ENCODE assay signal across 22 mouse cellular contexts in genomic region chr14:114694930-114695329, GRCm38 (mm10).
DNase-seq lines count a peak whose midpoint lies in the region; ATAC-seq and TF ChIP-seq lines count a peak whose summit lies in the region.
"Had no signal": no experiment of that assay in that cellular context is flagged by ENCODE, and none has a peak within 500 bp of the region (broad histone marks: within the 10 kb centered on the region; RNA-seq: fewer than 3 reads in every experiment).

No protein-coding gene starts in this region.

- TF ChIP-seq EP300 in lung, postnatal 0 days (IDR thresholded peaks at IDR 0.05) = no peak

- H3K9me3 ChIP-seq in forebrain, postnatal 0 days (ENCODE audit: low read length) = no peaks in the 10 kb centered on the region
- H3K9me3 ChIP-seq in forebrain, embryonic 11.5 days (ENCODE audit: control insufficient read depth, low read length) = no peaks in the 10 kb centered on the region
- no peaks in the 10 kb centered on the region for H3K9me3 ChIP-seq in lung, embryonic 14.5 days (ENCODE audit: low read depth, low read length)
- no peaks in the 10 kb centered on the region for H3K9me3 ChIP-seq in lung, embryonic 15.5 days
- no peaks in the 10 kb centered on the region for H3K9me3 ChIP-seq in lung, postnatal 0 days (ENCODE audit: low read length)
- no peaks in the 10 kb centered on the region for H3K9me3 ChIP-seq in lung, embryonic 16.5 days (ENCODE audit: control insufficient read depth, low read length)

- WGBS in forebrain, postnatal 0 days = 80% methylated on average over 1 of the region's 1 CpGs
- WGBS in forebrain, embryonic 11.5 days = 80% methylated on average over 1 of the region's 1 CpGs
- WGBS in lung, embryonic 14.5 days = 20% methylated on average over 1 of the region's 1 CpGs
- WGBS in lung, embryonic 15.5 days = 18% methylated on average over 1 of the region's 1 CpGs
- 15% methylated on average over 1 of the region's 1 CpGs for WGBS in lung, postnatal 0 days
- WGBS in lung, embryonic 16.5 days = 16% methylated on average over 1 of the region's 1 CpGs

- no peak for TF ChIP-seq CTCF in forebrain, postnatal 0 days (IDR thresholded peaks at IDR 0.05; ENCODE audit: low read depth)
- TF ChIP-seq CTCF in lung, embryonic 14.5 days (IDR thresholded peaks at IDR 0.05; ENCODE audit: low read depth) = no peak
- no peak for TF ChIP-seq CTCF in lung, postnatal 0 days (IDR thresholded peaks at IDR 0.05)

- H3K4me2 ChIP-seq in forebrain, postnatal 0 days (ENCODE audit: low read depth) = no peak overlapping the region
- no peak overlapping the region for H3K4me2 ChIP-seq in forebrain, embryonic 11.5 days (ENCODE audit: low read depth, low read length, severe bottlenecking)
- H3K4me2 ChIP-seq in lung, embryonic 14.5 days = no peak overlapping the region
- no peak overlapping the region for H3K4me2 ChIP-seq in lung, embryonic 15.5 days
- H3K4me2 ChIP-seq in lung, postnatal 0 days (replicated peaks; ENCODE audit: low read depth, low read length) = no peak overlapping the region
- H3K4me2 ChIP-seq in lung, embryonic 16.5 days (ENCODE audit: low read depth, low read length) = no peak overlapping the region

- ATAC-seq in forebrain, postnatal 0 days = 0 out of 2 replicates have a peak, but pooled peaks have one; percentile 20
- no peak for ATAC-seq in forebrain, embryonic 11.5 days (replicated peaks; ENCODE audit: low FRiP score)
- ATAC-seq in lung, embryonic 14.5 days (ENCODE audit: insufficient read depth) = peak; percentile 82; the same call in 1 of the 2 replicates
- ATAC-seq in lung, embryonic 15.5 days (ENCODE audit: borderline replicate concordance, extremely low read depth, low FRiP score, low TSS enrichment) = 0 out of 2 replicates have a peak, but pooled peaks have one; percentile 52
- ATAC-seq in lung, postnatal 0 days = no peak
- peak; percentile 54; the same call in 1 of the 2 replicates for ATAC-seq in lung, embryonic 16.5 days (ENCODE audit: low read depth)
- ATAC-seq: activated CD4-positive, CD25-positive, alpha-beta regulatory T cell, adult 4 months; CD4-positive, CD25-positive, alpha-beta regulatory T cell, adult 4 months; Patski had no signal

- H3K4me1 ChIP-seq in forebrain, postnatal 0 days (ENCODE audit: insufficient read depth) = no peaks in the 10 kb centered on the region
- no peaks in the 10 kb centered on the region for H3K4me1 ChIP-seq in forebrain, embryonic 11.5 days (replicated peaks; ENCODE audit: control insufficient read depth, insufficient read depth, low read length)
- H3K4me1 ChIP-seq in lung, embryonic 14.5 days (ENCODE audit: insufficient read depth) = no peaks in the 10 kb centered on the region
- H3K4me1 ChIP-seq in lung, embryonic 15.5 days = 0 out of 2 replicates have a peak, but pooled peaks cover 6% of the 10 kb centered on the region
- no peaks in the 10 kb centered on the region for H3K4me1 ChIP-seq in lung, postnatal 0 days (ENCODE audit: insufficient read depth, low read depth, low read length)
- H3K4me1 ChIP-seq in lung, embryonic 16.5 days (replicated peaks; ENCODE audit: control insufficient read depth, insufficient read depth, low read length) = no peaks in the 10 kb centered on the region

- no peaks in the 10 kb centered on the region for H3K27me3 ChIP-seq in forebrain, postnatal 0 days (ENCODE audit: insufficient read depth, low read length)
- no peaks in the 10 kb centered on the region for H3K27me3 ChIP-seq in forebrain, embryonic 11.5 days (ENCODE audit: control insufficient read depth, insufficient read depth, low read length)
- no peaks in the 10 kb centered on the region for H3K27me3 ChIP-seq in lung, embryonic 14.5 days (ENCODE audit: insufficient read depth, low read length)
- no peaks in the 10 kb centered on the region for H3K27me3 ChIP-seq in lung, embryonic 15.5 days
- H3K27me3 ChIP-seq in lung, postnatal 0 days (replicated peaks; ENCODE audit: insufficient read depth, low read length) = no peaks in the 10 kb centered on the region
- H3K27me3 ChIP-seq in lung, embryonic 16.5 days (ENCODE audit: control insufficient read depth, insufficient read depth, low read depth, low read length) = no peaks in the 10 kb centered on the region
- H3K27me3 ChIP-seq: CH12.LX, Patski had no signal

- H3K4me3 ChIP-seq in forebrain, postnatal 0 days (ENCODE audit: low read depth, low read length) = no peak overlapping the region
- no peak overlapping the region for H3K4me3 ChIP-seq in forebrain, embryonic 11.5 days (ENCODE audit: low read depth, low read length)
- no peak overlapping the region for H3K4me3 ChIP-seq in lung, embryonic 14.5 days (ENCODE audit: low read depth, low read length)
- no peak overlapping the region for H3K4me3 ChIP-seq in lung, embryonic 15.5 days
- no peak overlapping the region for H3K4me3 ChIP-seq in lung, postnatal 0 days (ENCODE audit: low read depth, low read length)
- no peak overlapping the region for H3K4me3 ChIP-seq in lung, embryonic 16.5 days (ENCODE audit: low read length)

- H3K9ac ChIP-seq in forebrain, postnatal 0 days = no peak overlapping the region
- H3K9ac ChIP-seq in forebrain, embryonic 11.5 days (ENCODE audit: low read length) = no peak overlapping the region
- H3K9ac ChIP-seq in lung, embryonic 14.5 days = no peak overlapping the region
- H3K9ac ChIP-seq in lung, embryonic 15.5 days = no peak overlapping the region
- no peak overlapping the region for H3K9ac ChIP-seq in lung, postnatal 0 days (replicated peaks; ENCODE audit: low read depth)
- H3K9ac ChIP-seq in lung, embryonic 16.5 days (ENCODE audit: low read length) = no peak overlapping the region

- no peak for DNase-seq in forebrain, postnatal 0 days
- no peak for DNase-seq in forebrain, embryonic 11.5 days (ENCODE audit: low spot score)
- peak; percentile 55 for DNase-seq in lung, embryonic 14.5 days
- no peak for DNase-seq in lung, postnatal 4 days
- DNase-seq in lung, postnatal 0 days (ENCODE audit: low spot score) = no peak
- no peak for DNase-seq in lung, postnatal 14 days
- DNase-seq: adrenal gland, adult 2 months; adrenal gland, adult 8-10 months; adrenal gland, postnatal 10 days; adrenal gland, postnatal 14 days; adrenal gland, postnatal 25 days; adrenal gland, postnatal 36 days; B cell, adult 2 months; cerebellum, adult 11 months; cerebellum, adult 11-12 months had no signal

- no peaks in the 10 kb centered on the region for H3K36me3 ChIP-seq in forebrain, postnatal 0 days (ENCODE audit: insufficient read depth)
- H3K36me3 ChIP-seq in forebrain, embryonic 11.5 days (ENCODE audit: control insufficient read depth, insufficient read depth, low read length) = no peaks in the 10 kb centered on the region
- H3K36me3 ChIP-seq in lung, embryonic 14.5 days (ENCODE audit: insufficient read depth) = no peaks in the 10 kb centered on the region
- H3K36me3 ChIP-seq in lung, embryonic 15.5 days = no peaks in the 10 kb centered on the region
- no peaks in the 10 kb centered on the region for H3K36me3 ChIP-seq in lung, postnatal 0 days (ENCODE audit: insufficient read depth, low read length)
- no peaks in the 10 kb centered on the region for H3K36me3 ChIP-seq in lung, embryonic 16.5 days (ENCODE audit: control insufficient read depth, insufficient read depth, low read length)
- H3K36me3 ChIP-seq: G1E had no signal

- no peak overlapping the region for H3K27ac ChIP-seq in forebrain, postnatal 0 days (ENCODE audit: low read depth, low read length)
- H3K27ac ChIP-seq in forebrain, embryonic 11.5 days (ENCODE audit: low read depth, low read length) = no peak overlapping the region
- no peak overlapping the region for H3K27ac ChIP-seq in lung, embryonic 14.5 days (ENCODE audit: low read depth)
- no peak overlapping the region for H3K27ac ChIP-seq in lung, embryonic 15.5 days
- no peak overlapping the region for H3K27ac ChIP-seq in lung, postnatal 0 days (ENCODE audit: low read length)
- H3K27ac ChIP-seq in lung, embryonic 16.5 days (ENCODE audit: low read length) = no peak overlapping the region

Comparison
In these comparisons a context has a peak if more than half of its experiments do, and no peak if none do; other contexts are left out.
1. ATAC-seq: peak in forebrain, postnatal 0 days (single experiment), lung, embryonic 14.5 days (single experiment), lung, embryonic 15.5 days (single experiment) and lung, embryonic 16.5 days (single experiment); none in forebrain, embryonic 11.5 days (single experiment) and lung, postnatal 0 days (single experiment).